Mouse (Mus musculus) thymus, adult 2 months (tissue): ENCODE data around the gene Vmn1r188.

ENCODE experiments used
- CTCF ChIP-seq: fragments of 200-500 bp; IDR thresholded peaks from 2 replicates; pipeline ENCODE4 v1.5.1; 2012; ENCODE audit warnings: mild to moderate bottlenecking, control low read depth, low read length, moderate library complexity, borderline replicate concordance; ENCODE audit not compliant: control insufficient read depth, poor library complexity, insufficient read depth; ENCODE audit errors: extremely low read depth
- POLR2A ChIP-seq: fragments of 200-500 bp; IDR thresholded peaks from 2 replicates; pipeline ENCODE4 v1.6.1; 2012; ENCODE audit warnings: mild to moderate bottlenecking, low read length, control low read depth, moderate library complexity; ENCODE audit not compliant: control insufficient read depth, poor library complexity, insufficient read depth; ENCODE audit errors: extremely low read depth

- no peak for TF ChIP-seq CTCF
- TF ChIP-seq POLR2A: no peak
These were observed 22.8 kb upstream of the Vmn1r188 start for GRCm38 (mm10) chr13:22061422-22061821.
